ENCODE assay signal across 8 mouse cellular contexts in the genomic region with DNA sequence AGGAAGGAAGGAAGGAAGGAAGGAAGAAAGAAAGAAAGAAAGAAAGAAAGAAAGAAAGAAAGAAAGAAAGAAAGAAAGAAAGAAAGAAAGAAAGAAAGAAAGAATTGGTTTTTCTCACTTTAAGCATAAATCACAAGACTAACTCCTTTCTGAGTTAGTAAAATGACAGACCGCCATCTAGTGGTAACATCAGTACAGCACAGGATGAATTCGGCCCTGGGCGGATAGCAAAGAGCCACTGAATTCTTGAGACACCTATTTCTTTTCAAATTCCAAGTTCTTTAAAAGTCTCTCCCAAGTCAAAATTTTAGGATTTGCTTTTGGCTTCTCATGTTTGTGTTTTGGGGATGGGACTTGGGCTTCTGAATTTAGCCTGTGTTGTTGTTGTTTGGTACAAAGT. TPM values are rescaled to one million over a fixed set of nuclear protein-coding genes. Genes with fewer than 3 reads are reported as not detected.
DNase-seq lines count a peak whose midpoint lies in the region; ATAC-seq and TF ChIP-seq lines count a peak whose summit lies in the region.

No protein-coding gene starts in this region.

- peaks cover 16% of the 10 kb centered on the region for H3K4me1 ChIP-seq in erythroblast, embryonic 14.5 days (ENCODE audit: control insufficient read depth)
- peaks cover 2 to 7% of the 10 kb centered on the region in 2 experiments; a peak in 3 of 4 replicates for H3K4me1 ChIP-seq in heart, embryonic 14.5 days (ENCODE audit: control insufficient read depth in 2 of 2, insufficient read depth in 2 of 2, low read length in 2 of 2)
- peaks cover 11% of the 10 kb centered on the region for H3K4me1 ChIP-seq in liver, embryonic 13.5 days (replicated peaks)

- peaks cover 5% of the 10 kb centered on the region; the same call in 1 of the 2 replicates for H3K27me3 ChIP-seq in erythroblast, embryonic 14.5 days (ENCODE audit: control insufficient read depth)
- H3K27me3 ChIP-seq in heart, embryonic 14.5 days (ENCODE audit: control insufficient read depth, insufficient read depth, low read length): no peaks in the 10 kb centered on the region
- H3K27me3 ChIP-seq in liver, embryonic 13.5 days: peaks cover 4% of the 10 kb centered on the region; the same call in 1 of the 2 replicates

- peak overlapping the region; percentile 72 for H3K4me2 ChIP-seq in heart, embryonic 14.5 days (ENCODE audit: low read length)
- H3K4me2 ChIP-seq in liver, embryonic 13.5 days: peak overlapping the region; percentile 73

- peak overlapping the region; percentile 78 to 85 for H3K27ac ChIP-seq in heart, embryonic 14.5 days (replicated peaks in 1 of 2; ENCODE audit: control insufficient read depth in 1 of 2, insufficient read depth in 1 of 2, low read depth in 2 of 2, low read length in 2 of 2)
- peak overlapping the region; percentile 84 for H3K27ac ChIP-seq in liver, embryonic 13.5 days

- peak; percentile 71; the same call in 1 of the 2 replicates for TF ChIP-seq CTCF in brain, embryonic 14.5 days (IDR thresholded peaks at IDR 0.05; ENCODE audit: borderline replicate concordance, extremely low read depth, insufficient read depth, insufficient read length)

- H3K36me3 ChIP-seq in erythroblast, embryonic 14.5 days (ENCODE audit: control insufficient read depth): peaks cover 11% of the 10 kb centered on the region
- peaks cover 9% of the 10 kb centered on the region; the same call in 1 of the 2 replicates for H3K36me3 ChIP-seq in heart, embryonic 14.5 days (ENCODE audit: control insufficient read depth, insufficient read depth, low read length)
- peaks cover 8% of the 10 kb centered on the region for H3K36me3 ChIP-seq in liver, embryonic 13.5 days

- DNase-seq in CD8-positive naive resting alpha-beta T cell, adult 2 months (ENCODE audit: low read depth in 2 of 2, low spot score in 2 of 2): peak; percentile 78 to 83
- peak; percentile 91 for DNase-seq in brain, embryonic 14.5 days (ENCODE audit: low read depth)
- peak; percentile 85 for DNase-seq in kidney, postnatal 14 days
- DNase-seq in liver, embryonic 13.5 days: peak; percentile 66
- peak; percentile 77 to 78 for DNase-seq in natural killer cell, adult 2 months (ENCODE audit: low spot score in 2 of 2)
- DNase-seq in telencephalon, adult 2 months (ENCODE audit: low read depth, low spot score): peak; percentile 60

- peak overlapping the region; percentile 68 for H3K4me3 ChIP-seq in erythroblast, embryonic 14.5 days (replicated peaks)
- peak overlapping the region; percentile 74 to 87 for H3K4me3 ChIP-seq in heart, embryonic 14.5 days (ENCODE audit: control insufficient read depth in 1 of 2, insufficient read depth in 1 of 2, low read depth in 1 of 2, low read length in 2 of 2)
- H3K4me3 ChIP-seq in liver, embryonic 13.5 days (replicated peaks): peak overlapping the region; percentile 60

- peak; percentile 73 for ATAC-seq in heart, embryonic 14.5 days (ENCODE audit: insufficient number of reproducible peaks, insufficient read depth, low FRiP score, low read depth)
- peak; percentile 69 for ATAC-seq in liver, embryonic 13.5 days (ENCODE audit: low read depth)

- peak overlapping the region; percentile 62 for H3K9ac ChIP-seq in heart, embryonic 14.5 days (ENCODE audit: low read length)
- peak overlapping the region; percentile 52 for H3K9ac ChIP-seq in liver, embryonic 13.5 days

- H3K9me3 ChIP-seq in erythroblast, embryonic 14.5 days (ENCODE audit: control insufficient read depth, low read length): no peaks in the 10 kb centered on the region
- no peaks in the 10 kb centered on the region for H3K9me3 ChIP-seq in heart, embryonic 14.5 days (ENCODE audit: control insufficient read depth, low read length)
- H3K9me3 ChIP-seq in liver, embryonic 13.5 days (replicated peaks): no peaks in the 10 kb centered on the region

- no peak for TF ChIP-seq POLR2A in brain, embryonic 14.5 days (IDR thresholded peaks at IDR 0.05; ENCODE audit: borderline replicate concordance, extremely low read depth, insufficient read depth, insufficient read length, poor library complexity, severe bottlenecking)

- 1% methylated on average over 3 of the region's 3 CpGs for WGBS in heart, embryonic 14.5 days
- WGBS in liver, embryonic 13.5 days (ENCODE audit: insufficient replicate concordance): 0% methylated on average over 3 of the region's 3 CpGs

RNA-seq across cellular contexts. Expression of gene Zfp51, which starts 0.5 kb away (rescaled TPM):
- polyA plus RNA-seq in brain, embryonic 14.5 days (2012; rRNA removed): 5.3 and 6.1 TPM in 2 replicates
- polyA plus RNA-seq in erythroblast, embryonic 14.5 days (2012): 0.03 and 0.04 TPM in 2 replicates
- polyA plus RNA-seq in heart, embryonic 14.5 days (2014; fragmentation: Nextera tagmentation; extraction: Ambion mirVana): 9.8 and 11.6 TPM in 2 replicates
- polyA plus RNA-seq in liver, embryonic 13.5 days (2015; fragmentation: Nextera tagmentation; extraction: Ambion mirVana): 6.5 and 7.8 TPM in 2 replicates

RNA-seq across cellular contexts. Expression of gene Zfp54, which starts 26.6 kb away (rescaled TPM):
- polyA plus RNA-seq in brain, embryonic 14.5 days (2012; rRNA removed): 2.3 TPM in 2 replicates
- not detected in 2 replicates for polyA plus RNA-seq in erythroblast, embryonic 14.5 days (2012)
- polyA plus RNA-seq in heart, embryonic 14.5 days (2014; fragmentation: Nextera tagmentation; extraction: Ambion mirVana): 3.4 and 4.0 TPM in 2 replicates
- polyA plus RNA-seq in liver, embryonic 13.5 days (2015; fragmentation: Nextera tagmentation; extraction: Ambion mirVana): 2.1 and 2.6 TPM in 2 replicates

RNA-seq across cellular contexts. Expression of gene Zfp53, which starts 39.1 kb away (rescaled TPM):
- polyA plus RNA-seq in brain, embryonic 14.5 days (2012; rRNA removed): 3.6 and 4.1 TPM in 2 replicates
- 0.05 and 0.13 TPM in 2 replicates for polyA plus RNA-seq in erythroblast, embryonic 14.5 days (2012)
- 5.3 and 5.5 TPM in 2 replicates for polyA plus RNA-seq in heart, embryonic 14.5 days (2014; fragmentation: Nextera tagmentation; extraction: Ambion mirVana)
- polyA plus RNA-seq in liver, embryonic 13.5 days (2015; fragmentation: Nextera tagmentation; extraction: Ambion mirVana): 3.2 and 5.2 TPM in 2 replicates

Comparison
In these comparisons a context has a peak if more than half of its experiments do, and no peak if none do; other contexts are left out.
1. Peak in every context shown above with its lines: DNase-seq, ATAC-seq, H3K4me3 ChIP-seq and H3K27ac ChIP-seq.